8 mouse cellular contexts compared by ENCODE assay signal in the genomic region with DNA sequence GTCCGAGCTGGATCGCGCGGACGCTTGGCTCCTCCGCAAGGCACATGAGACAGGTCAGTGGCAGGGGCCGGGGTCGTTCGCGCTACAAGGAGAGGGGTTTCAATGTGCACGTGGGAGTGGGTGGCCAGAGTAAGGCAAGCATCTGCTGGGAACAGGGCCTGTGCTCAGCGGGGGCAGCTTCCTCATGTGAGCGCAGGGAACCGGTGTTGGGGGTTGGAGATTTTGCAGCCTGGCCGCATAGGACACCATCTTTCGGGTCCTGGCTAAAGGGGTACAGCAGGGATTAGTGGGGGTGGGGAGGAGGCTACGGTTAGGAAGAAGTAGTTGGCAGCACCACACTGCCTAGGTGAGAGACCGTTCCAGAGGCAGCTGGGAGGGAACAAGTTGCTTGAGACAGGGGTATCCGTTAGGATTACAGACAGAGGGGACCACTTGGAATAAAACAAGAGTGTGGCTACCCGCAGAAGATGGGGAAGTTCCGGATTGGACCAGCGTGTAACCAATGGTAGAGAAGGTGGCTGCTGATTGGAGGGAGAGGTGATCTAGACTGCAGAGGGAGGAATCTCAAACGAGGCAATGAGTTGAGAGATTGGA. TPM values are rescaled to one million over a fixed set of nuclear protein-coding genes. Genes with fewer than 3 reads are reported as not detected.
A peak's percentile ranks its signal among the peaks of the same experiment; 100 is the strongest.
DNase-seq lines count a peak whose midpoint lies in the region; ATAC-seq and TF ChIP-seq lines count a peak whose summit lies in the region.

No protein-coding gene starts in this region.

- H3K27me3 ChIP-seq in heart, embryonic 10.5 days (ENCODE audit: insufficient read depth, poor library complexity, severe bottlenecking), result no peaks in the 10 kb centered on the region
- no peaks in the 10 kb centered on the region for H3K27me3 ChIP-seq in kidney, embryonic 14.5 days (ENCODE audit: control insufficient read depth, insufficient read depth, low read length)
- no peaks in the 10 kb centered on the region for H3K27me3 ChIP-seq in limb, embryonic 14.5 days (ENCODE audit: control insufficient read depth, insufficient read depth, low read length)
- no peaks in the 10 kb centered on the region for H3K27me3 ChIP-seq in midbrain, embryonic 16.5 days (ENCODE audit: control insufficient read depth, insufficient read depth, low read depth, low read length)

- H3K9me3 ChIP-seq in heart, embryonic 10.5 days, result no peaks in the 10 kb centered on the region
- H3K9me3 ChIP-seq in kidney, embryonic 14.5 days (ENCODE audit: control insufficient read depth, low read length), result no peaks in the 10 kb centered on the region
- no peaks in the 10 kb centered on the region for H3K9me3 ChIP-seq in limb, embryonic 14.5 days (ENCODE audit: control insufficient read depth, low read length)
- no peaks in the 10 kb centered on the region for H3K9me3 ChIP-seq in midbrain, embryonic 16.5 days (replicated peaks; ENCODE audit: control insufficient read depth, low read length, poor library complexity, severe bottlenecking)

- H3K4me2 ChIP-seq in kidney, embryonic 14.5 days (replicated peaks; ENCODE audit: low read depth, low read length), result peak overlapping the region; percentile 59
- peak overlapping the region; percentile 86 for H3K4me2 ChIP-seq in limb, embryonic 14.5 days (replicated peaks; ENCODE audit: low read depth, low read length, severe bottlenecking)
- peak overlapping the region; percentile 92 for H3K4me2 ChIP-seq in midbrain, embryonic 16.5 days (ENCODE audit: low read length)

- TF ChIP-seq POLR2A in limb, embryonic 14.5 days (IDR thresholded peaks at IDR 0.05; ENCODE audit: borderline replicate concordance, extremely low read depth, insufficient read depth, insufficient read length), result no peak

- peaks cover 13% of the 10 kb centered on the region for H3K4me1 ChIP-seq in heart, embryonic 10.5 days
- H3K4me1 ChIP-seq in kidney, embryonic 14.5 days (ENCODE audit: control insufficient read depth, insufficient read depth, low read length), result peaks cover 4% of the 10 kb centered on the region; the same call in 1 of the 2 replicates
- H3K4me1 ChIP-seq in limb, embryonic 14.5 days (ENCODE audit: control insufficient read depth, insufficient read depth, low read length), result peaks cover 7% of the 10 kb centered on the region
- H3K4me1 ChIP-seq in midbrain, embryonic 16.5 days (ENCODE audit: control insufficient read depth, insufficient read depth, low read length), result peaks cover 8% of the 10 kb centered on the region

- peak overlapping the region; percentile 86 for H3K4me3 ChIP-seq in heart, embryonic 10.5 days
- H3K4me3 ChIP-seq in kidney, embryonic 14.5 days (ENCODE audit: low read length), result peak overlapping the region; percentile 64
- peak overlapping the region; percentile 70 for H3K4me3 ChIP-seq in limb, embryonic 14.5 days (replicated peaks; ENCODE audit: low read length)
- H3K4me3 ChIP-seq in midbrain, embryonic 16.5 days (ENCODE audit: low read depth, low read length), result peak overlapping the region; percentile 87

- under 1% methylated on average over 23 of the region's 23 CpGs for WGBS in heart, embryonic 10.5 days
- 0% methylated on average over 23 of the region's 23 CpGs for WGBS in kidney, embryonic 14.5 days
- under 1% methylated on average over 23 of the region's 23 CpGs for WGBS in limb, embryonic 14.5 days
- WGBS in midbrain, embryonic 16.5 days, result under 1% methylated on average over 23 of the region's 23 CpGs

- DNase-seq in B cell, adult 2 months, result peak; percentile 34 to 37
- peak; percentile 50 for DNase-seq in WW6 (ENCODE audit: low read depth, low spot score)
- DNase-seq in embryo, embryonic 11.5 days (ENCODE audit: low read depth, low spot score), result peak; percentile 39
- no peak for DNase-seq in heart, embryonic 10.5 days (ENCODE audit: low spot score)
- DNase-seq in limb, embryonic 14.5 days (ENCODE audit: low spot score), result peak; percentile 56
- peak; percentile 50 for DNase-seq in yolk sac, embryonic 10.5 days (ENCODE audit: low spot score)

- peaks cover 26% of the 10 kb centered on the region for H3K36me3 ChIP-seq in heart, embryonic 10.5 days
- no peaks in the 10 kb centered on the region for H3K36me3 ChIP-seq in kidney, embryonic 14.5 days (ENCODE audit: control insufficient read depth, insufficient read depth, low read length)
- H3K36me3 ChIP-seq in limb, embryonic 14.5 days (ENCODE audit: control insufficient read depth, insufficient read depth, low read length), result no peaks in the 10 kb centered on the region
- H3K36me3 ChIP-seq in midbrain, embryonic 16.5 days (ENCODE audit: control insufficient read depth, insufficient read depth, low read length), result peaks cover 3% of the 10 kb centered on the region; the same call in 1 of the 2 replicates

- peak overlapping the region; percentile 83 for H3K27ac ChIP-seq in heart, embryonic 10.5 days
- no peak overlapping the region for H3K27ac ChIP-seq in kidney, embryonic 14.5 days (ENCODE audit: low read depth, low read length)
- no peak overlapping the region for H3K27ac ChIP-seq in limb, embryonic 14.5 days (replicated peaks; ENCODE audit: low read depth, low read length)
- peak overlapping the region; percentile 76 for H3K27ac ChIP-seq in midbrain, embryonic 16.5 days (ENCODE audit: low read length)

- peak; percentile 72 for ATAC-seq in kidney, embryonic 14.5 days (ENCODE audit: low FRiP score, low TSS enrichment)
- peak; percentile 64 for ATAC-seq in limb, embryonic 14.5 days (ENCODE audit: low FRiP score, low read depth)
- peak; percentile 82 for ATAC-seq in midbrain, embryonic 16.5 days

- H3K9ac ChIP-seq in kidney, embryonic 14.5 days (ENCODE audit: low read depth, low read length), result peak overlapping the region; percentile 51
- peak overlapping the region; percentile 60 for H3K9ac ChIP-seq in limb, embryonic 14.5 days (ENCODE audit: low read depth, low read length, severe bottlenecking)
- peak overlapping the region; percentile 79 for H3K9ac ChIP-seq in midbrain, embryonic 16.5 days (ENCODE audit: low read depth, low read length)

RNA-seq across cellular contexts. Expression of a gene that starts 0.6 kb away (rescaled TPM):
- 90.2 and 91.9 TPM in 2 replicates for polyA plus RNA-seq in heart, embryonic 10.5 days (2016; fragmentation: Nextera tagmentation; extraction: Ambion mirVana)
- 56.0 TPM in 2 replicates for polyA plus RNA-seq in kidney, embryonic 14.5 days (2014; fragmentation: Nextera tagmentation; extraction: Ambion mirVana)
- 32.8 and 41.6 TPM in 2 replicates for polyA plus RNA-seq in limb, embryonic 14.5 days (2012; rRNA removed)
- 42.7 and 51.3 TPM in 2 replicates for polyA plus RNA-seq in limb, embryonic 14.5 days (2014; fragmentation: Nextera tagmentation; extraction: Ambion mirVana)
- polyA plus RNA-seq in midbrain, embryonic 16.5 days (2015; fragmentation: Nextera tagmentation; extraction: Ambion mirVana), result 66.9 and 75.6 TPM in 2 replicates

RNA-seq across cellular contexts. Expression of a gene that starts 24.3 kb away (rescaled TPM):
- polyA plus RNA-seq in heart, embryonic 10.5 days (2016; fragmentation: Nextera tagmentation; extraction: Ambion mirVana), result 0.34 and 0.45 TPM in 2 replicates
- polyA plus RNA-seq in kidney, embryonic 14.5 days (2014; fragmentation: Nextera tagmentation; extraction: Ambion mirVana), result 0.13 TPM in 1 of 2 replicates, not detected in the other
- 0.03 TPM in 2 replicates for polyA plus RNA-seq in limb, embryonic 14.5 days (2012; rRNA removed)
- 0.15 and 0.21 TPM in 2 replicates for polyA plus RNA-seq in limb, embryonic 14.5 days (2014; fragmentation: Nextera tagmentation; extraction: Ambion mirVana)
- 4.2 and 6.4 TPM in 2 replicates for polyA plus RNA-seq in midbrain, embryonic 16.5 days (2015; fragmentation: Nextera tagmentation; extraction: Ambion mirVana)

RNA-seq across cellular contexts. Expression of a gene that starts 52.5 kb away (rescaled TPM):
- 12.9 and 19.4 TPM in 2 replicates for polyA plus RNA-seq in heart, embryonic 10.5 days (2016; fragmentation: Nextera tagmentation; extraction: Ambion mirVana)
- 16.7 and 23.6 TPM in 2 replicates for polyA plus RNA-seq in kidney, embryonic 14.5 days (2014; fragmentation: Nextera tagmentation; extraction: Ambion mirVana)
- 49.1 and 57.6 TPM in 2 replicates for polyA plus RNA-seq in limb, embryonic 14.5 days (2012; rRNA removed)
- polyA plus RNA-seq in limb, embryonic 14.5 days (2014; fragmentation: Nextera tagmentation; extraction: Ambion mirVana), result 15.7 and 18.9 TPM in 2 replicates
- polyA plus RNA-seq in midbrain, embryonic 16.5 days (2015; fragmentation: Nextera tagmentation; extraction: Ambion mirVana), result 14.2 TPM in 2 replicates

Comparison
In these comparisons a context has a peak if more than half of its experiments do, and no peak if none do; other contexts are left out.
1. H3K27ac ChIP-seq: peak in heart, embryonic 10.5 days (single experiment) and midbrain, embryonic 16.5 days (single experiment); none in kidney, embryonic 14.5 days (single experiment) and limb, embryonic 14.5 days (single experiment).
2. Peak in every context shown above with its lines, with median percentiles within 50 percentile points of each other: H3K4me3 ChIP-seq, ATAC-seq, H3K4me2 ChIP-seq and H3K9ac ChIP-seq.